Comparison of ENCODE assay signal across 17 mouse cellular contexts in the genomic region with DNA sequence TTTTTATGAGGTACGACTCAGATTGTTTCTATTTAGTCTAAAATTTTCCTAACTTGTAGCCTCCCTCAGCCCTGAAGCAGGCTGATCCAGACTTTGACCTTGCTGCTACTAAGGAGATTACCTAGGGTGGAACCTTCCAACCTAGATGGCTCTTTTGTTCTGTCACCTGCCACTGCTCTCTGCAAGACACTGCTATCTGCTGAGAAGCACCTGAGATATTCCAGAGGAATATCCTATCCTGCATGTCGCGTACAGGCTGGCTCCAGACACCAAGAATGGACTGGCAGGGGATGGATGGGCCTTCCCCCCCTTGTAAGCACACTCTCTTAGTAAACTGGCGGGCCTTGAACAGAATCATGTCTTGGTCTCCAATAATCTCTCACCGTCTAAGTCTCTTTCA. TPM values are rescaled to one million over a fixed set of nuclear protein-coding genes. Genes with fewer than 3 reads are reported as not detected.
"Had no signal": no experiment of that assay in that cellular context is flagged by ENCODE, and none has a peak within 500 bp of the region (broad histone marks: within the 10 kb centered on the region; RNA-seq: fewer than 3 reads in every experiment).

No protein-coding gene starts in this region.

RNA-seq across cellular contexts. Expression of gene Nlrp9c, which starts 16.8 kb away (rescaled TPM):
- total RNA-seq: heart, postnatal 10 days; heart, postnatal 14 days; heart, postnatal 25 days; heart, postnatal 36 days; heart, postnatal 4 days; hematopoietic stem cell, adult 5-6 weeks; hindbrain, postnatal 0 days; layer of hippocampus, adult 18-20 months; layer of hippocampus, adult 2 months; layer of hippocampus, adult 8-10 months; layer of hippocampus, postnatal 10 days; layer of hippocampus, postnatal 14 days; layer of hippocampus, postnatal 25 days; layer of hippocampus, postnatal 36 days; left cerebral cortex, adult 18-20 months; left cerebral cortex, adult 2 months; left cerebral cortex, adult 8-10 months had no signal

RNA-seq across cellular contexts. Expression of gene Nlrp4a, which starts 48.2 kb away (rescaled TPM):
- total RNA-seq: heart, postnatal 10 days; heart, postnatal 14 days; heart, postnatal 25 days; heart, postnatal 36 days; heart, postnatal 4 days; hematopoietic stem cell, adult 5-6 weeks; hindbrain, postnatal 0 days; layer of hippocampus, adult 18-20 months; layer of hippocampus, adult 2 months; layer of hippocampus, adult 8-10 months; layer of hippocampus, postnatal 10 days; layer of hippocampus, postnatal 14 days; layer of hippocampus, postnatal 25 days; layer of hippocampus, postnatal 36 days; left cerebral cortex, adult 18-20 months; left cerebral cortex, adult 2 months; left cerebral cortex, adult 8-10 months had no signal
